Mouse (Mus musculus) mouse embryonic stem cell (cell line): ENCODE measurements at regions not wholly inside any gene's neighbourhood (a gene's known extent, or its start where the extent isn't known, plus 50 kb on each side); places are given as distances from the start of the nearest gene placed in this dataset.

Experiments
- in situ Hi-C, 2 experiments: fragments of 300-500 bp; cut with MboI; formaldehyde crosslinking; loops; 1 replicate in 1 of 2; 3 replicates in 1 of 2; pipeline ENCODE4 v1.14.3; 2019 to 2020; ENCODE audit warnings: low sequenced_read_pairs in 2 of 2, low pct_unique_long_range_greater_than_20kb in 1 of 2, mixed read lengths in 1 of 2; ENCODE audit not compliant: unreplicated experiment in 1 of 2

DNA sequence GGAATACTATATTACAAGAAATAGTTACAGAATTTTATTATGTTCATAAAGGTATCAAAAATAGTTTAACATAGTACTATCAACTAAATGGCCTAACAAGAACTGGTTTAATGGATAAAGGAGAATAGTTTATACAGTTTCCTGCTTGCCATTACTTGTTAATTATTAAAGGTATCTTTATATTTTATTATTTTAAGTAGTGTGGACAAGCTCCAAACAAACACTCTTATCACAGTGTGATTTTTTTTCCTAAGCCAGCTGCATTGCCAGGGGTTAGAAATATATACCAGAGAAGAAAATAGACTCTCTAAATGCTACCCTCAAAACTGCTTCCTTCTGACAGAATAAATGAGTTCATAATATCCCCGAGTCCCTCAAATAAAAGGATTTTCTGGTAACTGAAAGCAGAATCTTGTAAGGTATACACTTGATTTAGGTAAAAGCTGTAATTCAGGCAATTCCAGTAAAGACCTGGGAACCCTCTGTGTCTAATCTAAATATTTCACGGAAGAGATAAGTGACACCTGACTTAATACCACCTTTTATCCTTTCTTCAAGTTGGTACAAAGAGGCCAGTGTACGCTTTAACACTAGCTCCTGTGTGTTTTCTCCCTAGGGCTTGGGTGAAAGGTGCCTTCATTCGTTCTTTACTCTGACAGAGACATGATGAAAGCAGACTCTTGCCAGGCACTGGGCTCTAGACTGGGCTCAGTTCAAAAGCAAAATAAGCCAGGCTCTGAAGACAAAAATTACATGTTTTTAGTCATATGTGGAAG lies 76.5 kb upstream of the Ccser1 start:
- in situ Hi-C loops: no loop called here

DNA sequence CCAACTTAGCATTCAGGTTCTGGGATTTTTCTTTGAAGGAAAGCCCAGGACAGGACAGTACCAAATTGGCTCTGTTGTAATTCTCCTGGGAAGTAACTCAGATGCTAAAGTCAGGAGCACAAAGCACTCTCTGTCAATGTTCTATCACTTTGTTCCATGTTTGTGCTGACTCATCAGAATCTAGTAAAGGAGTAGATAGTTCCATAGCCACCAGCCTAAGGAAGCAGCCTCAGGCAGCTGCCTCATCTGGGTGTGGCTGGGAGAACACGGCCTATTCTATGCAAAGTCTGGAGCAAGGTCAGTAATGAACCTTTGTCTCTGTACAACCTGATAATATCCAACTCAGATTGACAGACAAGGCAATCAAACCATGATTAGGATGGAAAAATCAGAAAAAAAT lies 64.9 kb upstream of the Ccser1 start:
- in situ Hi-C loops: no loop called here

DNA sequence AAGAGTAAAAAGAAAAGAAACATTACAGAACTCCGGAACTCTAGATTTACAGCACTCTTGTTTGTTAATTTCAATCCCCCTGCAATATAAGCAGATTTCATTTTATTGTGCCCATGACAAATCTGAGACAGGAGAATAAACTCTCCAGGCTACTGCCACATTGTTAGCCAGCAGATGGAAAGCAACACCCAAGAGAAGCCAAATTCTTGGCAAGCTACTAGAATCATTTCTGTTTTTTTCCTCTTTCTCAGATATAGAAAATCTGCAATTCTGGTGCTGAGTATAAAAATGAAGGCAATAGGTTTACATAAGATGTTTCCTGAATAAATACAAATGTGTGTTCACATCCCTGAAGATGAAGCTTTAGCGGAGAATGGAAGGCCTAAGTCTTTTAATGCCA lies 60.5 kb upstream of the Ccser1 start:
- in situ Hi-C loops: no loop called here

DNA sequence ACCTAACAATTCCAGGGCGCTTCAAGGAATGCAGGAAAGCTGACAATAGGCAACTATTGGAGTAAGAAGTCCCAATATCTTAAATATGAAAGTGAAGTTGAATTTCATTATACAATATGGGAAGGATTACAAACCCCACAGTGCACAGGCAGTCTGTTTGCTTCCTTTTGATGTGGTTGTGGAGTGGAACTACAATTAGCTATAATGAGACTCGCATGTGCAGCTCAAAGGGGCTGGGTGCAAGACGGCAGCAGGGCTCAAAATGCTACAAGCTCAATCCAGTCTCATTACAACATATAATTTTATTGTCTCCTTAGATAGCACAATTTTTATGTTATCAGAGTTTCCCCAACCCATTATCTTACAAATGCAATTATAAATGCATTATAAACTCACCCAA lies 54.7 kb upstream of the Ccser1 start:
- in situ Hi-C loops: no loop called here

DNA sequence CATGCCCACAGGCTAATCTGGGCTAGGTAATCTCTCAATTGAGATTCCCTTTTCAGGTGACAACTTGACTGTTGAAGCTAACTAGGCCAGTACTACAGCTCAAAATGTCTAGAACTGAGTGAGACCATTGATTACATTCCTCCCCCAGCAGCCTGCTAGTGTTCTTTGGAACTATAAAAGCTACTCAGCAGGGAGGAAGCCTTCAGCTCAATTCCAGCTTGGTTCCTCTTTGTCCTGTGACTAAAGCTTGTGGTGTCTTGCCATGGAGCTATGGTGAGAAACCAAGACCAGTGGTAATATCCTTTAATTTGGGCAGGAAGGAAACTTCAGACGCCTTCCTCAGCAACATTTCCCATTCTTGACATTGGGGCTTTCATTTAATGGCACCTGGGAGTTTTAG lies 52.9 kb upstream of the Ccser1 start:
- in situ Hi-C loops: no loop called here

DNA sequence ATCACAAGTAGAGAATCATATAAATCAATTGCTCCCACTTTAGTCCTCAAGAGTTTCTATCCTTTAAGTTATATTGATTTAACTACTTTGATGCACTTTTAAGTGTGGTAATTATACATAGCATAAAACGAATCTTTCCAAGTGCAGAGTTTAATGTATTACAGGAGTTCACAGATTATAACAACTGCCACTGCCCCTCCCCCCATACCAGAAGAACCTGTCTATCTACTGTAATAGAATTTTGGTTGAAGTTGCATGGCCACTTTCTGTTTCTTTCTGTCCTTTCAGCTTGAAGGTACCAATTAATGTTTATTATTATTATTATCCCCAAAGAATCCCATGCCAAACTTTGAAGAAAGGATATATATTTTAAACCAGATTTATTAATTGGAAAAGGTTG lies 51.9 kb upstream of the Ccser1 start:
- in situ Hi-C loops: no loop called here
